Mouse (Mus musculus) cerebellum, adult 2 months (tissue): ENCODE data around the gene Atp10b. TPM values are rescaled to one million over a fixed set of nuclear protein-coding genes. Genes with fewer than 3 reads are reported as not detected.
A peak's percentile ranks its signal among the peaks of the same experiment; 100 is the strongest.

ENCODE experiments used
- DNase-seq, 2 experiments: peaks; one replicate each; pipeline ENCODE4 v3.0.0; 2021
- H3K27ac ChIP-seq: fragments of 200-500 bp; 2 replicates; pipeline ENCODE4 v1.5.1; 2012; ENCODE audit warnings: low read length, control low read depth, inconsistent platforms; ENCODE audit not compliant: insufficient read depth
- H3K27me3 ChIP-seq: fragments of 200-500 bp; 2 replicates; pipeline ENCODE4 v1.6.1; 2012; ENCODE audit warnings: inconsistent platforms, mild to moderate bottlenecking, low read length, moderate library complexity; ENCODE audit not compliant: control insufficient read depth, insufficient read depth
- H3K4me1 ChIP-seq: fragments of 200-500 bp; 2 replicates; pipeline ENCODE4 v1.6.1; 2011; ENCODE audit warnings: low read length; ENCODE audit not compliant: control insufficient read depth, insufficient read depth
- H3K4me3 ChIP-seq: fragments of 200-500 bp; replicated peaks from 2 replicates; pipeline ENCODE3; 2011; ENCODE audit warnings: mild to moderate bottlenecking, low read depth, low read length, control low read depth; ENCODE audit not compliant: insufficient read depth
- CTCF ChIP-seq: fragments of 200-500 bp; IDR thresholded peaks from 2 replicates; pipeline ENCODE4 v1.5.1; 2011; ENCODE audit warnings: low read depth, mild to moderate bottlenecking, control low read depth, low read length, moderate library complexity, borderline replicate concordance; ENCODE audit not compliant: insufficient read depth
- POLR2A ChIP-seq: fragments of 200-500 bp; IDR thresholded peaks from 2 replicates; pipeline ENCODE4 v1.6.1; 2011; ENCODE audit warnings: low read length, control low read depth, borderline replicate concordance; ENCODE audit not compliant: insufficient read depth
- WGBS: fragments of 180-500 bp; shearing (Covaris S2); methylation state at CpG from one replicate; pipeline ENCODE4 v1.1.7; 2018; 5-methylcytosine and 5-hydroxymethylcytosine counted together
- polyA plus RNA-seq: library from polyadenylated mRNA; depleted of rRNA; stranded (reverse); fragments of >200 nt; gene quantifications from 2 replicates; pipeline ENCODE4 v1.2.3, GENCODE M21; 2012

Gene Atp10b
- polyA plus RNA-seq, 1 experiment = 1.6 TPM

GRCm38 (mm10) chr11:43147380-43147779, 2.3 kb upstream of the Atp10b start:
- H3K4me1 ChIP-seq = peaks cover 2% of the 10 kb centered on the region; the same call in 1 of the 2 replicates
- peak in 1 of 2 experiments; percentile 12 for DNase-seq
- 65% methylated on average over 2 of the region's 2 CpGs for WGBS
- H3K27ac ChIP-seq = no peak overlapping the region
- H3K4me3 ChIP-seq = no peak overlapping the region
- no peak for TF ChIP-seq CTCF
- TF ChIP-seq POLR2A = no peak
- no peaks in the 10 kb centered on the region for H3K27me3 ChIP-seq

DNA sequence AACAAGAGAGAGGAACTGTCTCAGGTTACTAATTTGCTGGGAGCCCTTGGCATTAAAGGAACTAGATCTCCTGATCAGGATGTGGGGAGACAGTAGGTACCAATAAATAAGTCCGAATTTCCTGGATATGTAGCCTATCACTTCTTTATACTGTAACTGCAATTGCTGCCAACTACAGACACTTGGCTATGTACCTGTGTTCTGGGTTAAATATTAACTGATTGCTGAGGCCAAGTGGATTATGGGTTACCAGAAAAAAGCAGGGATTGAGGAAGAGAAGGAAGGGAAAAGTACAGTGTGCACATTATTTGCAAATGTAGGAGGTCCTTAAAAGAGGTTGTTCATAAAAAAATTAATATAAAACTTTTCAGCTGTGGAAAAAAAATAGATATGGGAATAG, 1.3 kb upstream of the Atp10b start:
- no peak for DNase-seq
- no peak for TF ChIP-seq CTCF
- no peaks in the 10 kb centered on the region for H3K27me3 ChIP-seq
- no peak overlapping the region for H3K4me3 ChIP-seq
- H3K4me1 ChIP-seq = peaks cover 2% of the 10 kb centered on the region; the same call in 1 of the 2 replicates
- 78% methylated on average over 1 of the region's 1 CpGs for WGBS
- no peak overlapping the region for H3K27ac ChIP-seq

- Histone ChIP-seq H3K27ac (no peak overlapping the region), H3K4me3 (no peak overlapping the region), H3K27me3 (no peaks in the 10 kb centered on the region), H3K4me1 (no peaks in the 10 kb centered on the region)
- WGBS = 77% methylated on average over 1 of the region's 1 CpGs
- no peak for DNase-seq
- TF ChIP-seq CTCF = peak; percentile 39; the same call in 1 of the 2 replicates
- TF ChIP-seq POLR2A = no peak
Measured at GRCm38 (mm10) chr11:43155004-43155403, 5.3 kb downstream of the Atp10b start.

DNA sequence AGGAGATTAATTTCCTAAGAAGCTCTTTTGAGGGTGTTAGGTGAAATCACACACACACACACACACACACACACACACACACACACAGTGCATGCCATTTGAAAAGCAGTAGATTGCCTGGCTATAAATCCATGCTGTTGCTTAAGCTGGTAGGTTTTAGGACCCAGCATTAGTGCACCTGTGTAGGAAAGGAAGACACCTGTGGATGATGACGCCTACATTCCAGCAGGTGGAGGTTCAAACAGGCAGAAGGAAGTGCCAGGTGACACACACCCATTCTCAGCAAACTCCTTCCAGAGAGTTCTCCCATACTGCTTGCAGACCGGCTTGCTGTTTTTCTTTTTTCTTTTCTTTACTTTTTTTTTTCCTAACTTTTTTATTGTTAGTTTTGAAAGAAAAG, 5.7 kb downstream of the Atp10b start:
- H3K27ac ChIP-seq = no peak overlapping the region
- WGBS = 88% methylated on average over 2 of the region's 2 CpGs
- no peak for DNase-seq
- no peak overlapping the region for H3K4me3 ChIP-seq
- no peaks in the 10 kb centered on the region for H3K27me3 ChIP-seq
- TF ChIP-seq CTCF (no peak), POLR2A (no peak)
- H3K4me1 ChIP-seq = no peaks in the 10 kb centered on the region

- DNase-seq = no peak
- WGBS = 80% methylated on average over 1 of the region's 1 CpGs
- no peak overlapping the region for H3K27ac ChIP-seq
- H3K4me1 ChIP-seq = no peaks in the 10 kb centered on the region
- TF ChIP-seq POLR2A (no peak), CTCF (no peak)
- H3K4me3 ChIP-seq = no peak overlapping the region
- H3K27me3 ChIP-seq = no peaks in the 10 kb centered on the region
Measured at GRCm38 (mm10) chr11:43158814-43159213, 9.1 kb downstream of the Atp10b start.

GRCm38 (mm10) chr11:43160188-43160942, 10.7 kb downstream of the Atp10b start:
- H3K4me3 ChIP-seq = no peak overlapping the region
- no peaks in the 10 kb centered on the region for H3K4me1 ChIP-seq
- H3K27me3 ChIP-seq = no peaks in the 10 kb centered on the region
- no peak for DNase-seq
- no peak overlapping the region for H3K27ac ChIP-seq
- WGBS = 92% methylated on average over 9 of the region's 9 CpGs
- TF ChIP-seq POLR2A (no peak), CTCF (no peak)

GRCm38 (mm10) chr11:43170601-43171000, 20.9 kb downstream of the Atp10b start:
- 85% methylated on average over 2 of the region's 2 CpGs for WGBS
- TF ChIP-seq CTCF (no peak), POLR2A (no peak)
- DNase-seq = no peak
- Histone ChIP-seq H3K4me1 (no peaks in the 10 kb centered on the region), H3K27ac (no peak overlapping the region), H3K4me3 (no peak overlapping the region), H3K27me3 (no peaks in the 10 kb centered on the region)

DNA sequence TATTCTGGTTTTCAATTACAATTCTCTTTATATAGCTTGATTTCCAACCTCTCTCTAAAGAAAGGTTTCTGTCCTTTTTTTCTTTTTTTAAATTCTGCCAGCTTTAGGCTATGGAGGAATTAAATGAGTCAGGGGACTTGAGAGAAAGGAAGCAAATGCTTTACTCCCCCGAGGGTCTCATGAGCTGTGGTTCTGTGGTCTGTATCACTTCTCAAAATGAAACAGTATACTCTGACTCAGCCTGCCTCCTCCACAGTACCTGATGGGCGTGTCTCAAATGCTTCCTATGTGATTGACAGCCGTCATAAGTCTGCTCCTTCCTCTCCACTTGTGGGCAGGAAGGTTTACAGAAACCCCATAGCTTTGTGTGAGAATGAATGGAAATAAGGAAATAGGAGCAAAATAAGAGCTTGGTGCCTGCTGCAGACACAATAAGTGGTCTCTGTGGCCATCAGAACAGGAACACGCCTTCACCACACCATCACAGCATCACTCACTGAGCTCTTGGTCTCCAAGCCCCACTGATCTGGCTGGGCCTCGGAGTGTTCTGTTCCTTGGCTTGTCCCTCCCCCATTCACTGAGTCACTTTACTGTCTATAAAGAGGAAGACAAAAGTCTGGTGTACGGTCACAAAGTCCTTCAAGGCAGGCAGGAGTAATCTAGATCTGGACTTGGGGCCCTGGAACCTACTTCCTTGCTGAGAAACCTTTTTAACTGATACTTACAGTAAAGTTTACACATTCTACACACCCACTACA, 24.9 kb downstream of the Atp10b start:
- Histone ChIP-seq H3K27ac (no peak overlapping the region), H3K27me3 (no peaks in the 10 kb centered on the region), H3K4me3 (no peak overlapping the region), H3K4me1 (no peaks in the 10 kb centered on the region)
- WGBS = 90% methylated on average over 6 of the region's 6 CpGs
- no peak for DNase-seq
- TF ChIP-seq POLR2A (no peak), CTCF (no peak)
